Mouse (Mus musculus): ENCODE measurements at regions not wholly inside any gene's neighbourhood (a gene's known extent, or its start where the extent isn't known, plus 50 kb on each side); places are given as distances from the start of the nearest gene placed in this dataset.

DNA sequence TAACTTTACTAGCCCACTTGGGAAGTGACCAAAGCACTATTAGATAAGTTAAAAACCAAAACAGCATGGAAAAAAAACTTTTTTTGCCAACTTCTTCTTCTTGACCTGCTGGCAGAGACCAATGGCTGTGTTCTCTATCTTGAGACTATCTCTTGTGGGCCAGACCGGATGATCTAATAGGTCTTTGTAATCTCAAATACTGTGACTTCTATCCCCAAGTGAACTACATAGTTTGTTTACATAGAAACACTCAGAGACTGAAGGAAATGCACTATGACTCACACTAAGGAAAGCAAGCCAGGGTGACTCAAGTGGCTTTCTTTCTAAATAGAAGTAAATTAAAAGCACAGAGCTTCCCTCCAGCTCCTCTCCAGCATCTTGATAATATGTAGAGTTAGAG is 384.3 kb upstream of the Ubash3b start:
- no peak overlapping the region for H3K9ac ChIP-seq (ENCODE audit: low read length)
- 66% methylated on average over 1 of the region's 1 CpGs for WGBS
- no peaks in the 10 kb centered on the region for H3K27me3 ChIP-seq (ENCODE audit: control insufficient read depth, insufficient read depth, low read length)
- H3K4me3 ChIP-seq (ENCODE audit: control insufficient read depth in 1 of 2, insufficient read depth in 1 of 2, low read depth in 1 of 2, low read length in 2 of 2) = no peak overlapping the region
- no peaks in the 10 kb centered on the region for H3K36me3 ChIP-seq (ENCODE audit: control insufficient read depth, insufficient read depth, low read length)
- H3K4me2 ChIP-seq (ENCODE audit: low read length) = no peak overlapping the region
- H3K4me1 ChIP-seq (ENCODE audit: control insufficient read depth in 2 of 2, insufficient read depth in 2 of 2, low read length in 2 of 2) = no peaks in the 10 kb centered on the region
- no peak overlapping the region; a peak in 1 of 4 replicates for H3K27ac ChIP-seq (replicated peaks in 1 of 2; ENCODE audit: control insufficient read depth in 1 of 2, insufficient read depth in 1 of 2, low read depth in 2 of 2, low read length in 2 of 2)
- no peak for ATAC-seq (ENCODE audit: insufficient number of reproducible peaks, insufficient read depth, low FRiP score, low read depth)
- H3K9me3 ChIP-seq (ENCODE audit: control insufficient read depth, low read length) = no peaks in the 10 kb centered on the region

DNA sequence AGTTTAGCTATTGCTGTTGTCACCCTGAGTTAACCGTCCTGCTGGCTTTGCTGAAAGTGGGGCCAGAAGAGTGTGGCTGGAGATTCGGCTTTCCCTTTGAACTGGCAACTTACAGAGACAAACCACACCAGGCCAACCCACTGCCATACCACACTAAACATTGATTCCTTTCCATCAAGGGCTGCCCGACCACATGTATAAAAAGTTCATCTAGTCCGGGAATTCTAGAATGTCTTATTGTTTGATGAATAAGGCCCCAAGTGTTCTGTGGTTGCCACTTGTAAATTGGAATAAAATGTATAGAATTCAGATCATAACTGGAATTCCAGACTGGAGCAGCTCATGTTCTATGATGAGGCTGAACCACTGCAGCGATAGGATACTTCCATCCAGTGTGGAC is 381.0 kb upstream of the Ubash3b start:
- Histone ChIP-seq H3K27me3 (ENCODE audit: control insufficient read depth, insufficient read depth, low read length) (no peaks in the 10 kb centered on the region), H3K4me2 (ENCODE audit: low read length) (no peak overlapping the region), H3K9ac (ENCODE audit: low read length) (no peak overlapping the region), H3K36me3 (ENCODE audit: control insufficient read depth, insufficient read depth, low read length) (no peaks in the 10 kb centered on the region), H3K27ac (replicated peaks in 1 of 2; ENCODE audit: control insufficient read depth in 1 of 2, insufficient read depth in 1 of 2, low read depth in 2 of 2, low read length in 2 of 2) (no peak overlapping the region), H3K9me3 (ENCODE audit: control insufficient read depth, low read length) (no peaks in the 10 kb centered on the region), H3K4me1 (ENCODE audit: control insufficient read depth in 2 of 2, insufficient read depth in 2 of 2, low read length in 2 of 2) (no peaks in the 10 kb centered on the region), H3K4me3 (ENCODE audit: control insufficient read depth in 1 of 2, insufficient read depth in 1 of 2, low read depth in 1 of 2, low read length in 2 of 2) (no peak overlapping the region)
- WGBS = 75% methylated on average over 5 of the region's 5 CpGs
- no peak for ATAC-seq (ENCODE audit: insufficient number of reproducible peaks, insufficient read depth, low FRiP score, low read depth)

DNA sequence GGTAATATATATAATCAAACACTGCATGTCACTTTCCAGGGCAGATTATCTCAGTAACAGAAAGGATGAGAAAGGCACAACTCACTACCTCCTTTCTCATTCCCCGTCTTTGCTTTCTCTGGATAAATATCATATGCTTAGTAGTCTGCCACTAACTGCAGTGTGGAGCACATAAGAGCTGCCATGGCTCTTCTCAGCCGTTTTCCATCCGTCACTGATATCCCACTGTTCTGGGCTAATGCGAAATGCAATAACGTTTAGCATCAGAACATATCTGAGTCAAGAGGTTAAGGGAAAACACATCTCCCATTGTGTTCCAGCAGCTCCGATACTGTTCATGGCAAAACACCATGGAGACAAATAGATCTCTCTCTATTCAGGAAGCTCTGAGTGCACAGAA is 379.8 kb upstream of the Ubash3b start:
- no peaks in the 10 kb centered on the region for H3K27me3 ChIP-seq (ENCODE audit: control insufficient read depth, insufficient read depth, low read length)
- H3K9ac ChIP-seq (ENCODE audit: low read length) = no peak overlapping the region
- H3K27ac ChIP-seq (replicated peaks in 1 of 2; ENCODE audit: control insufficient read depth in 1 of 2, insufficient read depth in 1 of 2, low read depth in 2 of 2, low read length in 2 of 2) = no peak overlapping the region
- H3K4me3 ChIP-seq (ENCODE audit: control insufficient read depth in 1 of 2, insufficient read depth in 1 of 2, low read depth in 1 of 2, low read length in 2 of 2) = no peak overlapping the region
- H3K36me3 ChIP-seq (ENCODE audit: control insufficient read depth, insufficient read depth, low read length) = no peaks in the 10 kb centered on the region
- ATAC-seq (ENCODE audit: insufficient number of reproducible peaks, insufficient read depth, low FRiP score, low read depth) = no peak
- 70% methylated on average over 6 of the region's 6 CpGs for WGBS
- no peaks in the 10 kb centered on the region for H3K9me3 ChIP-seq (ENCODE audit: control insufficient read depth, low read length)
- no peak overlapping the region for H3K4me2 ChIP-seq (ENCODE audit: low read length)
- H3K4me1 ChIP-seq (ENCODE audit: control insufficient read depth in 2 of 2, insufficient read depth in 2 of 2, low read length in 2 of 2) = no peaks in the 10 kb centered on the region

DNA sequence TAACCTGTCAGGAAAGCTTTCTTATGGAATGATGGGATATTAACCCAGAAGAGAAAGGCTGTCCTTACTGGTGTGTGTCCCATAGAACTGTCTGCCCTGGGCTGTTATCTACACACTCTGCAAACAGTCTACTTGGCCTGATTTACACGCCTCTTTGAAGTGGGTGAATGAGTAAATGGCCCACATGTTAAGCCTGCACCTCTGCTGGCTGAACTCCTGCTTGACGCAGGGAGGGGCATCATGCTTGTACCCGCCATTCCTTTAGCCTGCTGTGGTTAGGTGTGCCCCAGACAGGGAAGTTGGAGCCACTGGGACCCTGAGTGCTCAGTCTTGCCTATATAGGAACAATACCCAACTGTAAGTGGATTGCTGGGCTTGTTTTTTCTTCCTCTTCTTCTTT is 371.3 kb upstream of the Ubash3b start:
- no peak for ATAC-seq (ENCODE audit: insufficient number of reproducible peaks, insufficient read depth, low FRiP score, low read depth)
- Histone ChIP-seq H3K27me3 (ENCODE audit: control insufficient read depth, insufficient read depth, low read length) (no peaks in the 10 kb centered on the region), H3K4me3 (ENCODE audit: control insufficient read depth in 1 of 2, insufficient read depth in 1 of 2, low read depth in 1 of 2, low read length in 2 of 2) (no peak overlapping the region), H3K27ac (replicated peaks in 1 of 2; ENCODE audit: control insufficient read depth in 1 of 2, insufficient read depth in 1 of 2, low read depth in 2 of 2, low read length in 2 of 2) (peak overlapping the region; percentile 56 to 66), H3K9ac (ENCODE audit: low read length) (0 out of 2 replicates have a peak overlapping the region, but pooled peaks have one; percentile 8), H3K36me3 (ENCODE audit: control insufficient read depth, insufficient read depth, low read length) (no peaks in the 10 kb centered on the region), H3K9me3 (ENCODE audit: control insufficient read depth, low read length) (no peaks in the 10 kb centered on the region), H3K4me1 (ENCODE audit: control insufficient read depth in 2 of 2, insufficient read depth in 2 of 2, low read length in 2 of 2) (peaks cover 11 to 20% of the 10 kb centered on the region in 2 experiments), H3K4me2 (ENCODE audit: low read length) (peak overlapping the region; percentile 52)
- WGBS = 27% methylated on average over 3 of the region's 3 CpGs

DNA sequence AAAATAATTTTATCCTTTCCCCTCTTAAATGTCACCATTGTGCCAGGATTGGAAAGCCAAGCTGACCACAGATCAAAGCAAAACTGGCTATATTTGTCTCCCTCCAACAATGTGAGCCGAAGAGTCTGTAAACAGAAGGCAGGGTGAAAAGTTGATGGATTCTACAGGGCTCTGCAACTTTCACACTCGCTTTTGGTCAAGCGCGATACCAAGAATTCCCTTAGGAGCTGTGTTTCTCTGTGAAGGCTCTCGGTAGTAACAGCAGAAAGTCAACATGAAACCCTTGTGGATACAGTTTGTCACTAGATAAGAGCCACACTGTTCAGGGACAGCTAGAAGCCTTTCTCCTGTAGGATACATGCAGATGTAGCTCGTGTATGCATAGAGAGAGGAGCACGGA is 370.8 kb upstream of the Ubash3b start:
- WGBS = 30% methylated on average over 7 of the region's 7 CpGs
- 0 out of 2 replicates have a peak overlapping the region, but pooled peaks have one; percentile 8 for H3K9ac ChIP-seq (ENCODE audit: low read length)

DNA sequence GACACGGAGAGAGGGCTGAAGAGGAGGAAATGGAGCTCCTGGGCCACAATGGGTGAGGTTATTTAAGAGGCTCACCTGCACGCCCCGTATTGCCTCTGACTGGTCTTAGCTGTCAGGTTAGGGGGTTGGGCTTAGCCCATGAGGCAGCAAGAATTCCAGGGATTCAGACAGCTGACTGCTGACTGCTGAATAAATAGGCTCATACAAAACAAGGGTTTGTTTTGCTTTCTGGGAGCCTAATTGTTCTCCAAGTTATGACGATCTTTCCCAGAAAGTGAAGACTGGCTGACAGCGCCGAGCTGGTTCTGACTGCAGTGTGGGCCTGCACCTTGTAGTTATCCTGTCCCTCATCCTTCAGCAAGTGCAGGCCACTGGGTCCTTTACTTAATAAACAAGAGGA is 370.1 kb upstream of the Ubash3b start:
- Histone ChIP-seq H3K9me3 (ENCODE audit: control insufficient read depth, low read length) (no peaks in the 10 kb centered on the region), H3K4me1 (ENCODE audit: control insufficient read depth in 2 of 2, insufficient read depth in 2 of 2, low read length in 2 of 2) (peaks cover 11 to 20% of the 10 kb centered on the region in 2 experiments), H3K27ac (replicated peaks in 1 of 2; ENCODE audit: control insufficient read depth in 1 of 2, insufficient read depth in 1 of 2, low read depth in 2 of 2, low read length in 2 of 2) (no peak overlapping the region), H3K27me3 (ENCODE audit: control insufficient read depth, insufficient read depth, low read length) (no peaks in the 10 kb centered on the region), H3K4me3 (ENCODE audit: control insufficient read depth in 1 of 2, insufficient read depth in 1 of 2, low read depth in 1 of 2, low read length in 2 of 2) (no peak overlapping the region), H3K4me2 (ENCODE audit: low read length) (no peak overlapping the region), H3K9ac (ENCODE audit: low read length) (no peak overlapping the region), H3K36me3 (ENCODE audit: control insufficient read depth, insufficient read depth, low read length) (no peaks in the 10 kb centered on the region)
- no peak for ATAC-seq (ENCODE audit: insufficient number of reproducible peaks, insufficient read depth, low FRiP score, low read depth)
- 69% methylated on average over 6 of the region's 6 CpGs for WGBS

More for the DNA sequence above, 370.8 kb upstream of the Ubash3b start:
- Histone ChIP-seq H3K4me2 (ENCODE audit: low read length) (peak overlapping the region; percentile 52), H3K36me3 (ENCODE audit: control insufficient read depth, insufficient read depth, low read length) (no peaks in the 10 kb centered on the region), H3K9me3 (ENCODE audit: control insufficient read depth, low read length) (no peaks in the 10 kb centered on the region), H3K27me3 (ENCODE audit: control insufficient read depth, insufficient read depth, low read length) (no peaks in the 10 kb centered on the region), H3K27ac (replicated peaks in 1 of 2; ENCODE audit: control insufficient read depth in 1 of 2, insufficient read depth in 1 of 2, low read depth in 2 of 2, low read length in 2 of 2) (peak overlapping the region; percentile 36 to 66; a peak in 3 of 4 replicates), H3K4me3 (ENCODE audit: control insufficient read depth in 1 of 2, insufficient read depth in 1 of 2, low read depth in 1 of 2, low read length in 2 of 2) (no peak overlapping the region), H3K4me1 (ENCODE audit: control insufficient read depth in 2 of 2, insufficient read depth in 2 of 2, low read length in 2 of 2) (peaks cover 11 to 20% of the 10 kb centered on the region in 2 experiments)
- no peak for ATAC-seq (ENCODE audit: insufficient number of reproducible peaks, insufficient read depth, low FRiP score, low read depth)

DNA sequence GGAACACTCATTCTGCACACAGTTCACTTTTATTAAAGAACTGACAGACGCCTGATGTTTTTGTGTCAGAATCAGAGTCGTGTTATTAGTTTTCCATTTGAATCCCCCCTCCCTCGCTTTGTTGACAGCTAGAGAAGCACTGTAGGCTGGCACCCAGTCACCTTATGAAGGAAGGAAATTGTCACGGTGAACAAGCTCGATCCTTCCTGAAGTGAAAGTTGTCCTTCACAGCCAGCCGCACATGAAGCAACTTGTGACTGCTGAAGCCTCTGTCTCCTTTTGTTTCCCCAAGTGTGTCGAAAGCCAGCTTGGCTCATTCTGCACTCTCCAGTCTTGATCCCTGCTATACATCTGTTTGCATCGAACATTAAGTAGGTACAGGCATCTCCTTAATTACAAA is 364.6 kb upstream of the Ubash3b start:
- WGBS = 53% methylated on average over 8 of the region's 8 CpGs
- peaks cover 6 to 13% of the 10 kb centered on the region in 2 experiments; a peak in 2 of 4 replicates for H3K4me1 ChIP-seq (ENCODE audit: control insufficient read depth in 2 of 2, insufficient read depth in 2 of 2, low read length in 2 of 2)
- no peaks in the 10 kb centered on the region for H3K9me3 ChIP-seq (ENCODE audit: control insufficient read depth, low read length)
- H3K27ac ChIP-seq (replicated peaks in 1 of 2; ENCODE audit: control insufficient read depth in 1 of 2, insufficient read depth in 1 of 2, low read depth in 2 of 2, low read length in 2 of 2) = 0 out of 4 replicates have a peak overlapping the region, but pooled peaks of 1 of the 2 experiments have one; percentile 34
- H3K36me3 ChIP-seq (ENCODE audit: control insufficient read depth, insufficient read depth, low read length) = no peaks in the 10 kb centered on the region
- no peak overlapping the region for H3K4me3 ChIP-seq (ENCODE audit: control insufficient read depth in 1 of 2, insufficient read depth in 1 of 2, low read depth in 1 of 2, low read length in 2 of 2)
- H3K9ac ChIP-seq (ENCODE audit: low read length) = no peak overlapping the region
- no peak overlapping the region for H3K4me2 ChIP-seq (ENCODE audit: low read length)
- no peaks in the 10 kb centered on the region for H3K27me3 ChIP-seq (ENCODE audit: control insufficient read depth, insufficient read depth, low read length)
- no peak for ATAC-seq (ENCODE audit: insufficient number of reproducible peaks, insufficient read depth, low FRiP score, low read depth)

DNA sequence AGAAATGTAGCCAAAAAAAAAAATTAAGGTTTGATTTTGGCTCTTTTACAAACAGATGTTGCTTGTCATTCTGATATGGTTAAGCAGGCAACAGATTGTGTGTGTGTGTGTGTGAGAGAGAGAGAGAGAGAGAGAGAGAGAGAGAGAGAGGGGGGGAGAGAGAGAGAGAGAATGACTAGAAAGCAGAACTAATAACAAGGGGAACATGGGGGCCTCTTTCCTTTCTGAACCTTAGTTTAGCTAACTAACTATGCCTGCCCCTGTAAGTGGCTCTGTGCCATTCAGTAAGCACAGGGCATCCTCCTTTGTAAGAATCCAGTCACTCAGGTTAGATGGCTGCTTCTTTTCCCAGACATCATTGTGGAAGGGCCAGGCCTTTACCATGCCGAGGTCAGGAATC is 364.0 kb upstream of the Ubash3b start:
- no peaks in the 10 kb centered on the region for H3K36me3 ChIP-seq (ENCODE audit: control insufficient read depth, insufficient read depth, low read length)
- ATAC-seq (ENCODE audit: insufficient number of reproducible peaks, insufficient read depth, low FRiP score, low read depth) = no peak
- no peak overlapping the region for H3K4me2 ChIP-seq (ENCODE audit: low read length)
- 44% methylated on average over 1 of the region's 1 CpGs for WGBS
- no peaks in the 10 kb centered on the region for H3K9me3 ChIP-seq (ENCODE audit: control insufficient read depth, low read length)
- no peak overlapping the region for H3K4me3 ChIP-seq (ENCODE audit: control insufficient read depth in 1 of 2, insufficient read depth in 1 of 2, low read depth in 1 of 2, low read length in 2 of 2)
- H3K27me3 ChIP-seq (ENCODE audit: control insufficient read depth, insufficient read depth, low read length) = no peaks in the 10 kb centered on the region
- H3K9ac ChIP-seq (ENCODE audit: low read length) = no peak overlapping the region
- peaks cover 6 to 13% of the 10 kb centered on the region in 2 experiments; a peak in 2 of 4 replicates for H3K4me1 ChIP-seq (ENCODE audit: control insufficient read depth in 2 of 2, insufficient read depth in 2 of 2, low read length in 2 of 2)
- H3K27ac ChIP-seq (replicated peaks in 1 of 2; ENCODE audit: control insufficient read depth in 1 of 2, insufficient read depth in 1 of 2, low read depth in 2 of 2, low read length in 2 of 2) = peak overlapping the region in 1 of 2 experiments; percentile 57; a peak in 1 of 4 replicates

All from heart, embryonic 14.5 days (tissue).